Mouse (Mus musculus): Measurements from ENCODE around the gene Hsbp1. TPM values are rescaled to one million over a fixed set of nuclear protein-coding genes. Genes with fewer than 3 reads are reported as not detected.

The Hsbp1 gene
- polyA plus RNA-seq, 1 experiment = 224 TPM

- Histone ChIP-seq H3K4me3 (ENCODE audit: insufficient read depth, low read length) (no peak overlapping the region), H3K4me1 (ENCODE audit: control insufficient read depth, insufficient read depth, low read length) (no peaks in the 10 kb centered on the region), H3K27ac (ENCODE audit: insufficient read depth, low read length) (no peak overlapping the region)
- TF ChIP-seq CTCF (IDR thresholded peaks at IDR 0.05; ENCODE audit: borderline replicate concordance, insufficient read depth, low read length) (peak; percentile 23; the same call in 1 of the 2 replicates), POLR2A (IDR thresholded peaks at IDR 0.05; ENCODE audit: low read depth, low read length) (no peak)
Observed at GRCm38 (mm10) chr8:119380619-119381018, 36.3 kb downstream of the Hsbp1 start.

- TF ChIP-seq CTCF (IDR thresholded peaks at IDR 0.05; ENCODE audit: borderline replicate concordance, insufficient read depth, low read length) (no peak), POLR2A (IDR thresholded peaks at IDR 0.05; ENCODE audit: low read depth, low read length) (no peak)
Observed at GRCm38 (mm10) chr8:119384478-119384877, 40.2 kb downstream of the Hsbp1 start.

GRCm38 (mm10) chr8:119385854-119386253, 41.6 kb downstream of the Hsbp1 start:
- no peak for TF ChIP-seq POLR2A (IDR thresholded peaks at IDR 0.05; ENCODE audit: low read depth, low read length)
- TF ChIP-seq CTCF (IDR thresholded peaks at IDR 0.05; ENCODE audit: borderline replicate concordance, insufficient read depth, low read length) = no peak
- H3K4me3 ChIP-seq (ENCODE audit: insufficient read depth, low read length) = no peak overlapping the region

More at GRCm38 (mm10) chr8:119384478-119384877, 40.2 kb downstream of the Hsbp1 start:
- no peak overlapping the region for H3K4me3 ChIP-seq (ENCODE audit: insufficient read depth, low read length)
- no peaks in the 10 kb centered on the region for H3K4me1 ChIP-seq (ENCODE audit: control insufficient read depth, insufficient read depth, low read length)
- no peak overlapping the region for H3K27ac ChIP-seq (ENCODE audit: insufficient read depth, low read length)

GRCm38 (mm10) chr8:119386988-119387387, 42.7 kb downstream of the Hsbp1 start:
- Histone ChIP-seq H3K4me3 (ENCODE audit: insufficient read depth, low read length) (no peak overlapping the region), H3K27ac (ENCODE audit: insufficient read depth, low read length) (no peak overlapping the region), H3K4me1 (ENCODE audit: control insufficient read depth, insufficient read depth, low read length) (no peaks in the 10 kb centered on the region)
- TF ChIP-seq POLR2A (IDR thresholded peaks at IDR 0.05; ENCODE audit: low read depth, low read length) (no peak), CTCF (IDR thresholded peaks at IDR 0.05; ENCODE audit: borderline replicate concordance, insufficient read depth, low read length) (no peak)

More at GRCm38 (mm10) chr8:119385854-119386253, 41.6 kb downstream of the Hsbp1 start:
- H3K27ac ChIP-seq (ENCODE audit: insufficient read depth, low read length) = no peak overlapping the region
- H3K4me1 ChIP-seq (ENCODE audit: control insufficient read depth, insufficient read depth, low read length) = no peaks in the 10 kb centered on the region

GRCm38 (mm10) chr8:119394097-119394496, 49.8 kb downstream of the Hsbp1 start:
- TF ChIP-seq POLR2A (IDR thresholded peaks at IDR 0.05; ENCODE audit: low read depth, low read length) (no peak), CTCF (IDR thresholded peaks at IDR 0.05; ENCODE audit: borderline replicate concordance, insufficient read depth, low read length) (no peak)
- Histone ChIP-seq H3K4me1 (ENCODE audit: control insufficient read depth, insufficient read depth, low read length) (peaks cover 6% of the 10 kb centered on the region), H3K27ac (ENCODE audit: insufficient read depth, low read length) (no peak overlapping the region), H3K4me3 (ENCODE audit: insufficient read depth, low read length) (peak overlapping the region; percentile 50)

GRCm38 (mm10) chr8:119394524-119395026, 50.3 kb downstream of the Hsbp1 start, which contains the start of gene Mlycd:
TSS of gene Mlycd (plus strand) at chr8:119394878.
- TF ChIP-seq CTCF (IDR thresholded peaks at IDR 0.05; ENCODE audit: borderline replicate concordance, insufficient read depth, low read length) (no peak), POLR2A (IDR thresholded peaks at IDR 0.05; ENCODE audit: low read depth, low read length) (peak; percentile 79)
- peaks cover 6% of the 10 kb centered on the region for H3K4me1 ChIP-seq (ENCODE audit: control insufficient read depth, insufficient read depth, low read length)
- peak within 1 kb of the TSS; percentile 68 for H3K4me3 ChIP-seq (ENCODE audit: insufficient read depth, low read length)
- no peak within 1 kb of the TSS for H3K27ac ChIP-seq (ENCODE audit: insufficient read depth, low read length)

GRCm38 (mm10) chr8:119395072-119395950, 51.0 kb downstream of the Hsbp1 start:
- Histone ChIP-seq H3K27ac (ENCODE audit: insufficient read depth, low read length) (no peak overlapping the region), H3K4me1 (ENCODE audit: control insufficient read depth, insufficient read depth, low read length) (peaks cover 6% of the 10 kb centered on the region), H3K4me3 (ENCODE audit: insufficient read depth, low read length) (peak overlapping the region; percentile 68)
- no peak for TF ChIP-seq POLR2A (IDR thresholded peaks at IDR 0.05; ENCODE audit: low read depth, low read length)
- no peak for TF ChIP-seq CTCF (IDR thresholded peaks at IDR 0.05; ENCODE audit: borderline replicate concordance, insufficient read depth, low read length)

Other genes with a start within 250 kb of the Hsbp1 start
- gene Mlycd, start 50.4 kb downstream of the Hsbp1 start, polyA plus RNA-seq (2011; ENCODE audit: insufficient read length, low read depth, missing spikeins) = 5.6 and 7.1 TPM in 2 replicates
- gene Osgin1, start 89.6 kb downstream of the Hsbp1 start, polyA plus RNA-seq (2011; ENCODE audit: insufficient read length, low read depth, missing spikeins) = 2.6 and 4.5 TPM in 2 replicates
- 0.30 TPM in 1 of 2 replicates, not detected in the other for gene Necab2, start 102.2 kb downstream of the Hsbp1 start, polyA plus RNA-seq (2011; ENCODE audit: insufficient read length, low read depth, missing spikeins)
- gene Slc38a8, start 157.2 kb downstream of the Hsbp1 start, polyA plus RNA-seq (2011; ENCODE audit: insufficient read length, low read depth, missing spikeins) = not detected in 2 replicates
- gene Mbtps1, start 214.2 kb downstream of the Hsbp1 start, polyA plus RNA-seq (2011; ENCODE audit: insufficient read length, low read depth, missing spikeins) = 114 TPM in 2 replicates
- gene Hsdl1, start 230.7 kb downstream of the Hsbp1 start, polyA plus RNA-seq (2011; ENCODE audit: insufficient read length, low read depth, missing spikeins) = 7.3 and 7.5 TPM in 2 replicates
- not detected in 2 replicates for gene Dnaaf1, start 230.7 kb downstream of the Hsbp1 start, polyA plus RNA-seq (2011; ENCODE audit: insufficient read length, low read depth, missing spikeins)

All from embryonic fibroblast, embryonic 13.5 days (primary cell).